Mouse (Mus musculus) testis, postnatal 10 days (tissue): ENCODE data around the gene C77080.

Experiments used
- DNase-seq: peaks from one replicate; pipeline ENCODE4 v3.0.0; 2021; ENCODE audit warnings: low spot score

Gene C77080

DNA sequence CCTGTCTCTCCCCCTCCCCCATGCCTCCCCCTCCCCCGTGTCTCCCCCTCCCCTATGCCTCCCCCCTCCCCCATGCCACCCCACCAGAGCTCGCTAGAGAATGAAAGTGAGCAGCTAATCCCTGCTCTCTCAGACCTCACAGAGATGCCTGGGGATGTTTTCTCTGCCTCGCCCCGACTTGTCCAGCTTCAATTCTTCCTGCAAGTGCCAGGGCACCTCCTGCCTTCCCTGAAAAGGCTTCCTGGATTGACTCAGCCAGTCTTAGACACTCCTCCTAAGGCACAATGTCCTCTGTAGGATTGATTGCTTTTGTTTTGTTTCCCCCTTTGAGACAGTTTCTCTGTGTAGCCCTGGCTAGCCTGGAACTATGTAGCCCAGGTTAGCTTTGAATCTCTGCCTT is at the start of gene C77080:
TSS of gene C77080 (minus strand) at position 209 of the 400 bp plus-strand sequence.
- DNase-seq: no peak

DNA sequence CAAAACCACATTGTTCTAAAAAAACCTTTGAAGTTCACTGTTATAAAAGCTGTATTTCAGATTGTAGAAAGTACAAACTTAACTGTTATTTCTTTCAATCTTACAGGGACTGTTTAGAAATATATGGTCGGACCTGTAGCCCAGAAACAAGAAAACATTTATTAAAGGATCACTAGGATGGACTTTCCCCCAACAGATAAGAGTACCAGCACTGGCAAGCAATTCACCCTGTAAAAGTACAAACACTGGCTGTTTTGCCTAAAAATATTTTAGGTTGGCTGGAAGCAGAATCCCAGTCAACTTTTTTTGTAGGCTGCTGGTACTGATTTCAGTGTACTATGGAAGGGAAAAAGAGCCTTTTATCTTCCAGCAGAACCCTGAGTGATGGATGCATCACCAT is 46.7 kb upstream of the C77080 start:
- DNase-seq: no peak

DNA sequence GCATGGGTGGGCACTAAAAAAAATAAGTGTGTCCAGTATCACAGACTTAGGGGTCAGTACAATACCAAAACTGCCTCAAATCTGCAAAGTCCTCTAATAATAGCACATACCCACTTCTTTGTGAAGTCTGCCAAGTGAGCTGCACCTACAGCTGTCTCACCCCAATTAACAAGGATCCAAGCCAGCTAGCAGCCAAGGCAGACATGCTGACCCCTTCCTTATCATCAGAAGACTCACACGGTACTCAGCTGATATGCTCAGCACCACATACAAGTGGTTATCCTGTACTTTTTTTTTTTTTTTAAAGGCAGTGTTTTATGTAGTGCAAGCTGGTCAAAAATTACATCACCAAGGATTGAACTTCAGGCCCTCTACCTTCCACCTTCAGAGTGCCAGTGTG is 43.1 kb upstream of the C77080 start:
- no peak for DNase-seq

DNA sequence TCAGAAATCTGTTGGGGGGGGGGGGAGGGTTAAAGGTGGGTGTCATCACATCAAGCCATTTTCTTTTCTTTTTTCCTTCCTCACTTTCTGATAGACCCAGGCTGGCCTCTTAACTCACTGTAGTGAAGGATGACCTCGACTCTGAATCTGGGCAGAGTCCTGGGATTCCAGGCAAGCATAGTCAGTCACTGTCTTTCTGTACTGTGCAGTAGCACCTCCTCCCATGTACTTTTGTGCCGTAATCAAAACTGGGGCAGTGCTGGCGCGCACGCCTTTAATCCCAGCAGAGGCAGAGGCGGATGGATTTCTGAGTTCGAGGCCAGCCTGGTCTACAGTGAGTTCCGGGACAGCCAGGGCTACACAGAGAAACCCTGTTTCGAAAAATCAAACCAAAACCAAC is 42.6 kb upstream of the C77080 start:
- DNase-seq: no peak

DNA sequence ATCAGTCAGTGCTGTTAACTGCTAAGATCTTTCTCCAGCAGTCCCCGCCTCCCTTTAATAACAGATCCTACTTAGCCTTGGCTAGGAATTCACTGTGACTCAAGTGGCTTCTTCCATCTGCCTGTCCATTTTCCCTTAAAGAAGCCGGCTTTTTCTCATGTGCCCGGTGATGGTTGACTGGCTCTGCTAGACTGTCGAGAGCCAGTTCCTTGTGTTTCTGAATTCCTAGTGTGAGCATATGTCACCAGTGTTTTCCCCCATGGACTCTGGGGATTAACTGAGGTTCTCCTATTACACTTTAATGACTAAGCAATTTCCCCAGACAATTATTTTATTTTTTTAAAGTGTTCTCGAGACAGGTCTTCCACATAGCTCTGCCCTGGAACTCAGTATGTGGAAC is 42.2 kb upstream of the C77080 start:
- no peak for DNase-seq

DNA sequence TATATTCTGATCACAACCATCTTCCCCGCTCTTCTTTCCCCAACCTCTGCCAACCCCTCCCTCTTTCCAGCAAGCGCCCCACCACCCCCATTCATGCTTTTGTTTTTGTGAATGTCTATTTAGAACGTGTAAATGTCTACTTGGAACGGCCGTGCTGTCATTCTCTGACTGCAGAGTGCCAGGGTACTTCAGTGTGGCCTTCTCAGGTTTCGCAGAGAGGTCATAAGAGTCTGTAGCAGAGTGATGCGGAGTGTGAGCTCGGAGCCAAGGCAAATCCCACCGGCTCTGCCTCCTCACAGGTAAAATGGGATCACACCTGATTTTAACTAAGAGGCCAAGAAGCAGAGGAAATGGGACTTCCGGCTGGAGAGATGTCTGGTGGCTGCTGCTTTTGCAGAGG is 37.9 kb upstream of the C77080 start:
- DNase-seq: no peak

DNA sequence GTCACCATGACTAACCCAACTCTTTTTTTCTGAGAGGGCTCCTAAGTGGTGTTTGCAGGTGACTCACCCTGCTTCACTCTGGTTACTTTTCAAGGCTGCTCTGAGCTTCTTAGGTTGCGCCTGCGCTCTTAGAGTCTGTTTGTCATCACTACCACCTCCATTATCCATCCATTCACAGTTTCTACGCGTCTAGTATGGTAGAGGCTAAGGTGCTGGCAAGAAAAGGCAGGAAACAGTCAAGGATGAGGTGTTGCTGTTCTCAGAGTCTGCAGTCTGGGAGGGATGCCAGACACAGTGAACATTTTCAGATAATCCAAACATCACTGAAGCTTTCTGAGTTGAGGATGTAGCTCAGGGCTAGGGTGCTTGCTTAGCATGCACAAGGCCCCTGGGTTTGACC is 36.5 kb upstream of the C77080 start:
- DNase-seq: no peak

DNA sequence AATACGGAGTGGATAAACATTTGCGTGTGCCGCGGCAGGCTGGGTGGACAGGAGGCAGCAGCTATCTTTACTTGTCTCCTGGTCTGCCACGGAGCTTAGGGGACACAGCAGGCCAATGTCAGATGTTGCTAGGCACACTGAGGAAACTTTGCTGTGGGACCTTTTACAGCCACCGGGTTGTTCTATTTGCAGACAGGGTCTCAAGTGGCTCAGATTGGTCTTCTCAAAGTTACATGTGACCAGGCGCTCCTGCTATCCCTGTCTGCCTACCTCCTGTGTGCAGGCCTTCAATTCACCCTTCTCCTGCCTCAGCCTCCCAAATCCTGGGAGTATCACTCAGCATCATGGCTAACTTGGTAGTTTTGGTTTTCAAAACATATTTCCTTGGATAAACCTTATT is 34.9 kb upstream of the C77080 start:
- DNase-seq: no peak

DNA sequence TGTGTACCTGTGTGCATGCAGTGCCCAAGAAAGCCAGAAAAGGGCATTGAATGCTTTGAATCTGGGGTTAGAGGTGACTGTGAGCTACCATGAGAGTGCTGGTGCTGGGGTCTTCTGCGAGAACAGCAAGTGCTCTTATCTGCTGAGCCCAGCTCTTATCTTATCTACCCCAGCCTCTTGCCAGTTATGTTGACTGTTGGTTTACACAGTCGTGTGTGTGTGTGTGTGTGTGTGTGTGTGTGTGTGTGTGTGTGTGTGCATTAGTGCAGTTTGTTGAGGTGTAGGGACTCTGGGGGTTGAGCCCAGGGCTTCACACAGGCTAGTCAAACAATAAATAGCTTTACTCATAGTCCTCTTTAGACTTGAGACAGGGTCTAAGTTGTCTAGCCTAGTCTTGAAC is 34.0 kb upstream of the C77080 start:
- no peak for DNase-seq

DNA sequence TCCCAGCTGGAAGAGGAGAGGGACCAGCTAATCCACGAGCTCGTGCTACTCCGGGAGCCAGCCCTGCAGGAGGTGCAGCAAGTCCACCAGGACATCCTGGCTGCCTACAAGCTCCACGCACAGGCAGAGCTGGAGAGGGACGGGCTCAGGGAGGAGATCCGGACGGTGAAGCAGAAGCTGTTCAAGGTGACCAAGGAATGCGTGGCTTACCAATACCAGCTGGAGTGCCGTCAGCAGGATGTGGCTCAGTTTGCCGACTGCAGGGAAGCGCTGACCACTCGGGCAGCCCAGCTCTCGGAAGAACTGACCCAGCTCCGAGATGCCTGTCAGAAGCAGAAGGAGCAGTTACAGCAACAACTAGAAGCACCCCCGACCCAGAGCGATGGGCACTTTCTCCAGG is 32.5 kb upstream of the C77080 start:
- no peak for DNase-seq

DNA sequence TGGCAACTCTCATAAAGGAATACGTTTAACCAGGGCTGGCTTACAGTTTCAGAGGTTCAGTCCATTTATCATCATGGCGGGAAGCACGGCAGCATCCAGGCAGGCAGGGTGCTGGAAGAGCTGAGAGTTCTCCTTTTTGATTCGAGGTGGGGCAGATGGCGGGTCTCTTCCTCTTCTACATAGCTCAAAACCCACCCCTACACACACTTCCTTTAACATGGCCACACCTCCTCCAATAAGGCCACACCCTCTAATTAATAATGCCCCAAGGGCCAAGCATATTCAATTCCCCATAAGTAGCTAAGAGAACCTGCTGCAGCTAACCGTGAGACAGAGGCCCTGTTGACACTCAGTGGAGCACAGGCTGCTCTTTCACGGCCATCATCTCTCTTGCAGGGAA is 31.6 kb upstream of the C77080 start:
- no peak for DNase-seq

DNA sequence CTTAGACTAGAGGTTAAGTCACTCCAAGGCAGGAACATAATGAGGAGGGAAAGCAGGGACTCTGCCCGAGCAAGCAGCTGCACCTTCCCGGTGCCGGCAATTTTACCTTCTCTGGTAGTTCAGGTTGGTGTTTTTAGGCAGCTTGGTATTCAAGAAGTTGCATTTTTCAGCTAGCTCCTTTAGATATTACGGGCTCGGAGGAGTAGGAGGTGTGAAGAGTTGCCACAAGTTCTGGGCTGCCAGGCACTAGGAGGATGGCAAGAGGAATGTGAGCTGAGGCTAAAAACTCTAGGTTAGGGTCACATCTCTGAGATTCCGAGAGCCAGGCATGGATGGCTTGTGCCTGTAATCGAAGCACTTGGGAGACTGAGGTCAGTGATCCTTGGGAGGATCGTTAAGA is 28.5 kb upstream of the C77080 start:
- DNase-seq: no peak

DNA sequence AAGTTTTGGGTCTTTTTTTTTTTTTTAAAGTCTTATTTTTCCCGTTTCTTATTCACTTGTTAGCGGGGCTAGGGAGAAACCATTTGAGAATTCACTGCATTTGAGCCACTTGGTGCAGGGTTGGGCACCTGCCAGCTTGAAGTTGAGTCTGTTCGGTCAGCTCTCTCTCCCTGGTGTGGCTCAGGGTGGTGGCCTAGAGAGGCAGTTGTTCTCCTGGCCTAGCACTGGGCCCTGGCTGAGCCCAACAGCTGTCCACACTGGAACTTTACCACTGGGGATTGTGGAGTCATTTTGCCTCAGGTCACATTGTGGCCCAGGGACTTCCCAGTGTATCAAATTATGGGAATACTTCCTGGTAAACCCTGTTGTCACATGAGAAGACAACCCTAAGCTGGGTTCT is 26.9 kb upstream of the C77080 start:
- DNase-seq: peak; percentile 65

DNA sequence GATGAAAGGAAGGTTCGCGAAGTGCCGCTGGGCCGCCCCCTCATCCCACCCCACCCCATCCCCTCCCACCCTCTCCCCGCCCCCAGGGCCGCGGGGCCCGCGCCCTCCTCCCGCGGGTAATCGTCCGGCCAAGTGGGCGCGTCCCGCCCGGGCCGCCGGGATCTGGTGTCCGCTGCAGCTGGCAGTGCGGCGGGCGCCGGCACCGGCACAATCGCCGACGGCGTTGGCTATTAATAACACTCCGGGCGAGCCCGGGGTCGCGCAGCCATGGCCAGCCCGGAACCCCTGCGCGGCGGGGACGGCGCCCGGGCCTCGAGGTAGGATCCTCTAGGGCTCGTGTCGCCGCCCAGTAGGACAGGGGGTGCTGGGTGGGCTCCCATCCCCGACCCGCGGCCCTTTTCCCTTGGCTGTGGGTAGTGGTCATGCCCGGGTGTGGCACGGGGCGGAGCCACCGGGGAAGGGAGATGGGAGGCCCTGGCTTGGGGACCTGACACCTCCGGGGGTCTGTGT is 26.3 kb upstream of the C77080 start, which contains the start of gene Sync:
TSS of gene Sync (plus strand) at position 146 of the 510 bp plus-strand sequence.
- DNase-seq: peak; percentile 65

DNA sequence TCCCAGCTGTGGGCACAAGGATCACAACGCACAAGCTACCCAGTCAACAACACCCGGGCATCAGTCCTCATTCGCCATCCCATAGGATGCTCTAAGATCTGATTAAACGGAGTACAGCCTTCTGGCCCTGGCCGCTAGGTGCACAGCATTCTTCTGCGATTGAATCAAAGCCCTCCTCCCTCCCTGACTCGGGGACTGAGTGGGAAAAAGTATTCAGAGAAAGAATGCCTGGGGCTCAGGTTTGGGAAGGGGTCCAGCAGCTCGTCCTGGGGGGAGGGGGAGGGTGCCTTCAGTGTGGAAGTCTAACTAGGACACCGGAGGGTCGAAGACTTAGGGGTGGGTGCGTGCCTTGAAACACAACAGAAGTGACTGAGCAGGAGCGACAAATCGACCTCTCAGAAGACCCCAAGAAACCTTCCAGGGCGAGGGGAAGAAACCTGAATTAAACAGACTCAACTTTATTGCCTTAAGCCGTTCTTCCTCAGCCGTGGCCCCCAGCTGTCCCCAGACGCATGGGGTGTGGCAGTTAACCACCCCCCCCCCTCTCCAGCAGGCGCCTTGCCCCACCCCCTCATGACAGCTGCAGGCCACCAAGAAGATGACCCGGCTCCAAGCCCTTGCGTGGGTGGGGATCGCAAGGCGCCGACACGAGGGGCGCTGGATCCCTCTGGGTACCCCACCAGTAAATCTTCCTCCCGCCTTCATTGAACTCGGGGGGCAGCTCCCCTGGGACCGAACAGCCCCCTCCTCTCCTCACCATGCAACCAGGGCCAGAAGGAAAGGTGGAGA is 25.7 kb upstream of the C77080 start:
- peak; percentile 58 for DNase-seq

DNA sequence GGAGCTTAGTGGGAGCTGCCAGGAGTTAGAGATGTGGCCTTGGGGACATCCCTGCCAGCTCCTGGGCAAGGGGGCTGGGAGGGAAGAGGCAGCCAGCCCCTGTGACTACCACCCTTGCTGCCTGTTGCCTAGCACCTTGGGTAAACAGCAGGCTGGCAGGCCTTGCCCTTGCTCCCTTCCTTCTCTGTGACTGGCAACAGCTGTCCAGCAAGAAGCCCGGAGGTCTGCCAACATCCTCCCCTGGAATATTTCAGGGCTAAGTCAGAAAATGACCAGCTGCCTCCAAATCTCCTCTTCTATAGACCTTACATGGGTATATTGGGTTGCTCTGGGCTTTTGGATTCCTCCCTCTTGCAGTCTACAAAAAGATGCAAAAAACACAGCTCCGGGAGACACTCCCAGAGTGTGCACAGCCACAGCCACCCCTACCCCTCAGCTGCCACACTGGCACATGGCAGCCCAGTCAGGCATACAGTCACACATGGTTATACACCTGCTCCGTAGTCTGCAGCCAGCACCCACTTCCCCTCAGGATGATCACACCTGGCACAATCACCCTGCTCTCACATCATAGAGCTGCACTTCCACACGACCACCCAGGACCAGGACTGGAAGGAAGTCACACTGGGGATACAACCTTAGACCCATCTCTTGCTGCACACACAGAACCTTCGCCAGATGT is 24.9 kb upstream of the C77080 start:
- no peak for DNase-seq

DNA sequence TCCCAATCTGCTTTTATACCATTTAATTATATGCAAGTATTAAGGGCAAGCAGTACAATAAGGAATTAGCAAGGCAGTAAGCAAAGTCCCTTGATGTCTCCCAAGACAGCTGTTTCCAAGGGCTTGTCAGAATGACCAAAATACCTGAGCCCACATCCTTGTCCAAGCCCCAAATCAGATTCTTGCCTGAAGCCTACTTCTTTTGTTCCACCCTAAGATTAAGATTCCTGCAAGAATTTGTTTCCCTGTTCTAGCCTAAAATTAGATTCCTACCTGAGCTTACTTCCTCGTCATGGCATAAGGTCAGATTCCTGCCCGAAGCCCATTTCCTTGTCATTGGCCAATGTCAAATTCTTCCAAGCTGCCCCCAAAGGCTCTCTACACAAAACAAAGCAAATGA is 23.5 kb upstream of the C77080 start:
- no peak for DNase-seq

DNA sequence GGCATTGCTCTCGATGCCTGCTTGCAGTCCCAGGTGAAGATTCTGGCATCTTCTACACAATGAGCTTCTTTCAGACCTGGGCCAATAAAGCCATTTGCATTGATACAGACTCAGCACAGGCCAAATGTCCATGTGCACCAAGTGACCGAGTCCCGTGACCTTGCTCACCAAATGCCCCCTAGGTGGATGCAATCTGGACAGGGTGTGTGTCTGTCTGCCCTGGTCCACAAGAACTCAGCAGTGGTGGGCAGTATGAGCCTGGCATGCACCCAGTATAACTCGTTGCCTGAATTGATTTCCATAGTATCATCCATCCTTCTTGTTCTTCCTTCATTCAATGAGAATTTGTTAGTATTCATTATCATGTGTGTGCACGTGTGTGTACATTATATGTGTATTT is 22.0 kb upstream of the C77080 start:
- DNase-seq: no peak

DNA sequence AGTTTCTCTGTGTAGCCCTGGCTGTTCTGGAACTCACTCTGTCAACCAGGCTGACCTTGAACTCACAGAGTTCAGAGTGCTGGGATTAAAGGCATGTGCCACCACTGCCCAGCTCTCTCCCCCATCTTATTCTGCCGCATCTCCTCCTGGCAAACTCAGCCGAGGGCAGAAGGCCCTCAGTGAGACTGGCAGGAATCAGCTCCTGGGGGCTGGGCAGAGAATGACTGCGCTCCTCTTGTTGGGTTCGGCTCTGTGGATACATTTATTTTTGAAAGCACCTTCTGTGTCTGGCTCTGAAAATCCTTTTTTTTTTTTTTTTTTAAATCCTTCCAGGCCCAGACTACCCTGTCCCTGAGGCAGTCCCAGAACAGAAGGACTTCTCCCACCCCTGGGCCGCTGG is 21.6 kb upstream of the C77080 start:
- no peak for DNase-seq

DNA sequence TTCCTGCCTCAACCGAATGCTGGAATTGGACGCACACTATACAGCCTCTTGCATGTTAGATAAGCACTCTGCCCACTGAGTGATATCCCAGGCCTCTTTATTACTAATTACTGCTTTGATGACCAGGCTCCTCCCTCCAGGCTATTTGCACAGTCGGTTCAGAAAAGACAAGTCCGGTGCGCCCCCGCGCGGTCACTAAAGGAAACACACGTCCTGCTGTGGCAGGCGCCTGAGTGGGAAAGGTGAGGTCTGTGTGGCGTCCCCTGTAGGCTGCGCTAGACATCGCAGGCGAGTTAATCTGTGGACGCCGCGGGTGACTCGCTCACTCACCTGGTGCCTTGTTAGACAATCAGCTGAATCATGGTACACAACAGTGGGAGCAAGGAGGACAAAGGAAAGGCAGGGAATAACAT is 15.3 kb upstream of the C77080 start:
- peak; percentile 98 for DNase-seq

DNA sequence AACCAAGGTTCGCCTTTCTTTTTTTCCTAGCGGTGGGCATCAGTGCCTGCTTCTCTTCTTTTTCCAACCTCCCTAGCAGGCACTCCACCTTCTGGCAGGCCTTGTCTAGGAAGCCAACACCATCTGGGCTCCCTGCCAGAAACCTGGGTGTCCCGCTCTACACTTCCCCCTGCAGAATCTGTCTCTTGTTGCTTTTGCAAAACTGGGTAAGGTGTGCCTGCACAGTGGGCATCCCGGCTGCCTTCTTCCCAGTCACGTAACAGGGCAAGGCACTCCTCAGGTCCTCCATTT is 11.5 kb upstream of the C77080 start:
- DNase-seq: peak; percentile 74

DNA sequence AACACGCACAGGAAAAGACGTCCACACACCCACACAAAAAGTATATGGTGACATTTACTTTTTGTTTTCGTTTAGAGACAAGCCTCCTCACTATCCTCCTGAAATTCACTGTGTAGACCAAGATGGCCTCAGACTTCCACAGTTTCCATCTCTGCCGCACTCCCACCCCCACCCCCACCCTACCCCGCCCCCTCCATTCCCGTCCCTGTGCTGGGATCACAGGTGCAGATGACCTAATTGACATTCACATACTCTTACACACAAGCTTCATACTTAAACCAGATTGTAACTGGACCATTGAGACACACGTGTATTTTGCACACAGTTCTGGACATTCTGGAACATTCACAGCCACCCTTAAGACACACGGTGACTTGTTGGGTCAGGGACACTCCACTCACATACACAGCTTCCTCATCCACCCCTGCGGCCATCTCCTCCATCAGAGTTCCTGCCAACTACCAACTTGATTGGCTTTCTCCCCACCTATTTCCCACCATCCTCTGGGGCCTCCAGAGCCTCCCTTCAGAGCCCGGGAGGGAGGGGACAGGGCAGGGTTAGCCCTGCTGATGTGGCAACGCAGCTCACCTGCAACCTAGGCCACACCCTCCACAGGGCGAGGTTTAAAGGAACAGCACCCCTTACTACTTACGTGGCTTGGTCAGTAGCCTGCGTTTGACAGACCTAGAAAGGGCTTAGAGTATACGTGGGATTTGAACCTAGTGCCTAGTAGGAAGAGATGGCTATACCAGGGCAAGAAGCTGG is 11.0 kb upstream of the C77080 start:
- no peak for DNase-seq

DNA sequence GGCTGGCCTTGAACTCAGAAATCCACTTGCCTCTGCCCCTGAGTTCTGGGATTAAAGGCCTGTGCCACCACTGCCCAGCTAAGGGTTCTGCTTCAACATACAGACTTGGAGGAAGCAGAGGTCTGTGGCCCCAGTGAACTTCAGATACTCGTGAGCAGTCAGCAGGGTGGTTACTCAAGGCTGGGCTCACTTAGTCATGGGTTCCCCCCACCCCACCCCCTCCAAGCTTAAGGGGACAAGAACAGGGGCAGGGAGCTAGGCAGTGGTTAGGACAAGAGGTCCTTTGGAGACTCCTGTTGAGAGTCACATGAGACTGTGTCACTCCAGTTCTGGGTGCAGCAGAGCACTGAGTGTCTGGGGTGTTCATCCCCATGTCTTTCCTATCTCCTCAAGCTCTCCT is 7.5 kb upstream of the C77080 start:
- no peak for DNase-seq
